Mouse (Mus musculus) CH12.LX (cell line): ENCODE data around the gene Cmtm8.

Experiments
- CTCF ChIP-seq, 2 experiments: IDR thresholded peaks in 1 of 2; conservative IDR thresholded peaks in 1 of 2; 2 replicates each; pipeline ENCODE4 v1.5.1; 2011 to 2012; ENCODE audit warnings: low read depth in 2 of 2, low read length in 2 of 2, improper control_type of control experiment in 1 of 2, inconsistent platforms in 1 of 2, mild to moderate bottlenecking in 1 of 2, moderate library complexity in 1 of 2
- MEF2A ChIP-seq: IDR thresholded peaks from 2 replicates; pipeline ENCODE4 v1.6.1; 2014; ENCODE audit warnings: low read depth, mild to moderate bottlenecking, inconsistent platforms, low read length, improper control_type of control experiment, borderline replicate concordance
- NELFE ChIP-seq: IDR thresholded peaks from 2 replicates; pipeline ENCODE4 v1.6.1; 2011; ENCODE audit warnings: low read depth, low read length, improper control_type of control experiment
- POLR2A ChIP-seq: IDR thresholded peaks from 2 replicates; pipeline ENCODE4 v1.6.1; 2011; ENCODE audit warnings: low read depth, mild to moderate bottlenecking, improper control_type of control experiment, low read length
- UBTF ChIP-seq: IDR thresholded peaks from 2 replicates; pipeline ENCODE4 v1.6.1; 2012; ENCODE audit warnings: low read depth, mild to moderate bottlenecking, inconsistent platforms, low read length, improper control_type of control experiment, moderate library complexity

DNA sequence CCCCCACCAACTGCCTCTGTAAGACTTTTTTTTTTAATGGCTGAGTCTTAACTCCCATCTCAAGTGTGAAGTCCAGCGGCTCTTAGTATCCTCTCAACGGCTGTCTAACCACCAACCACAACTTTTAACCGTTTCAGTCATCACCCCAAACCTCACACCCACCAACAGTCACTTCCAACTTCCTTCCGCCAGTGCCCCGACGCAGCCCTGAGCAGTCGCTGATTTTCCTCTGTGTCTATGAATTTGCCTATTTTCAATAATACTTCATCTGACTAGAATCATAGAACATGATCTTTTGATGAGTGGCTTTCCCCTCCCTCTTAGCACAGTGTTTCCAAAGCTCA, 65.9 kb downstream of the Cmtm8 start:
- TF ChIP-seq CTCF (conservative IDR thresholded peaks at IDR 0.05 in 1 of 2, IDR thresholded peaks at IDR 0.05 in 1 of 2; ENCODE audit: low read depth in 2 of 2, low read length in 2 of 2): no peak
- TF ChIP-seq POLR2A: no peak
- no peak for TF ChIP-seq UBTF
- TF ChIP-seq MEF2A: peak; percentile 54; the same call in 1 of the 2 replicates
- no peak for TF ChIP-seq NELFE
